Mouse (Mus musculus) c-Kit-negative CD71-positive TER-119-positive erythroid progenitor cells, embryonic 14.5 days (primary cell): ENCODE measurements at regions not wholly inside any gene's neighbourhood (a gene's known extent, or its start where the extent isn't known, plus 50 kb on each side); places are given as distances from the start of the nearest gene placed in this dataset.

Source experiments
- DNase-seq: peaks from one replicate; pipeline ENCODE4 v3.0.0-alpha.2; 2013; ENCODE audit warnings: low read depth, low spot score

DNA sequence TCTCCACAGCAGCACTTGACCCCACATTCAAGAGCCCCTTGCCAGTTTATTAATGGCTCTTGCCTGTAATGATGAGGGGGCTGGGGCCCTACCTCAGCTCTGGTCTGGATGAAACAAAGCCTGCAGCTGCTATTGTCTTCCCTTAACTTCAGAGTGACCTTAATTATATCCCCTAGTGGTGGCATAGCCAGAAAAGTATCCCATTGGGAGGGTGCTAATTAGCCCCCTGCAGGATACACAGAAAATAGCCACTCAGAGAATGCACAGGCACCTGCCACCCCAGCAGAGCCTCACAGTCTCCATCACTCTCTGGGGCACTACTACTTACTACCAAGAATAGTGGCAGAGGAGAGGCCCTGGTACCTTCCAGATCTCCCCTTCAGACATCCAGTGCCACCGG, 150.0 kb downstream of the Zfp706 start:
- DNase-seq = no peak

GRCm38 (mm10) chr15:36855550-36856131, 151.9 kb downstream of the Zfp706 start:
- DNase-seq = no peak

DNA sequence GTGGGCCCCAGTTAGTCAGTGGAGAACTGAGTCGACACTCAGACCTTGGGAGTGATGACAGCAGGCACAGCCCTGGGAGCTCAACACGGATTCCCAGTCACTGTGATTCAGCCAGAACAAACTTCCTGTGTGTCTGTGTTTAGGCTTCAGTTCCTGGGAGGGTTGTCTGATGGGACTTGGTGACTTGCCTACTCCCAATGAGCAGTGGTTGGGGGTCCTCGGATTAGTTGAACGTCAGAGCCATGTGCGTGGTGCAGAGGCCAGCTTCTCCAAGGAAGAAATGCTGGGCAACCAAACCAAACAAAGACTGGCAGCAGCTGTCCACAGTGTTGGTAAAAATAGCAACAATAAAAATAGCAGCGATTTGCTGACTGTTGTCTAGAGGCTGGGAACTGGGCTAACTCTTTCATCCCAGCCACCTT, 152.7 kb downstream of the Zfp706 start:
- no peak for DNase-seq

DNA sequence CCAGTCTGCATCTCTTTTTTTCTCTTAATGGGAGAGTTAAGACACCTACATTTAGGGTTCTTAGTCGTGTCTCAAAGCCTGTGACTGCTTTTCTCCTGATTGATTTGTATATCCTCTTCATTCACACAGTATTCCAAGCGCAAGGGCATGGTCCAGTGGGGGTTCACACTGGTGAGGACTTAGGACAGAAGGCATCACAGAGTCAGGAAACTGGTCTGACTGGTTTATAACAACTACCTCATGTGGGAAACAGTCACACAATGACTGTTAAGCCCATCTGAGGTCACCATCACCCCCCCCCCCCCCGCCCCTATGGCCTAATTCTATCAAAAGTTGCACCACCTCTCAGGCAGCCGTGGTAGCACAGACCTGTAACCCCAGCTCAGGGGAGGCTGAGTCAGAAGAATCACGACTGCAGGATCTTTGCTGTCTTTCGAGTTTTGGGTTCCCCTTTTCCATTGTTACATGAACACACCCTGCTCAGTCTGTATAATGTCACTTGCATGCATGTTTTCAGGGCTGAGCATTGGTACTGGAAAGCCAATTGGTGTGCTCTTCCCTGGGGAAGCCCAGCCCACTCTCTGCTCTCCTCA, 155.2 kb downstream of the Zfp706 start:
- no peak for DNase-seq

GRCm38 (mm10) chr15:36848238-36848637, 159.3 kb downstream of the Zfp706 start:
- DNase-seq = no peak

GRCm38 (mm10) chr15:36846806-36847205, 160.8 kb downstream of the Zfp706 start:
- DNase-seq = no peak
